Mouse (Mus musculus) intestine, embryonic 14.5 days (tissue): ENCODE data around the gene Reg2. TPM values are rescaled to one million over a fixed set of nuclear protein-coding genes. Genes with fewer than 3 reads are reported as not detected.

Experiments
- ATAC-seq: fragments of 200-750 bp; cut with Nextera tagmentation; replicated peaks from 2 replicates; pipeline ENCODE4 v1.8.0; 2017; ENCODE audit warnings: low read depth, moderate number of reproducible peaks, moderate TSS enrichment, moderate library complexity; ENCODE audit not compliant: low FRiP score, low TSS enrichment
- DNase-seq: peaks from one replicate; pipeline ENCODE4 v3.0.0-alpha.2; 2018; ENCODE audit warnings: low spot score
- H3K27ac ChIP-seq: fragments of 300-500 bp; sonication (generic); 2 replicates; pipeline ENCODE4 v1.5.1; 2014; ENCODE audit warnings: low read depth, mild to moderate bottlenecking, control low read depth
- H3K27me3 ChIP-seq: fragments of 300-500 bp; sonication (generic); replicated peaks from 2 replicates; pipeline ENCODE4 v1.6.1; 2014; ENCODE audit warnings: low read length, control low read depth; ENCODE audit not compliant: control insufficient read depth, insufficient read depth
- H3K36me3 ChIP-seq: fragments of 300-500 bp; sonication (generic); 2 replicates; pipeline ENCODE4 v1.6.1; 2014; ENCODE audit warnings: low read length, control low read depth; ENCODE audit not compliant: control insufficient read depth, insufficient read depth
- H3K4me1 ChIP-seq: fragments of 300-500 bp; sonication (generic); replicated peaks from 2 replicates; pipeline ENCODE4 v1.6.1; 2014; ENCODE audit warnings: low read length, control low read depth, mixed read lengths; ENCODE audit not compliant: control insufficient read depth, insufficient read depth
- H3K4me2 ChIP-seq: fragments of 300-500 bp; sonication (generic); 2 replicates; pipeline ENCODE4 v1.6.1; 2014; ENCODE audit warnings: low read length
- H3K4me3 ChIP-seq: fragments of 300-500 bp; sonication (generic); 2 replicates; pipeline ENCODE4 v1.5.1; 2014; ENCODE audit warnings: low read depth, low read length, control low read depth, mixed read lengths
- H3K9ac ChIP-seq: fragments of 300-500 bp; sonication (generic); 2 replicates; pipeline ENCODE4 v1.6.1; 2014; ENCODE audit warnings: mild to moderate bottlenecking, low read length
- H3K9me3 ChIP-seq: fragments of 300-500 bp; sonication (generic); 2 replicates; pipeline ENCODE4 v1.6.1; 2016; ENCODE audit warnings: low read length, control low read depth; ENCODE audit not compliant: control insufficient read depth
- WGBS: fragments of 180-500 bp; shearing (Covaris S2); extraction: QIAGEN DNeasy Blood & Tissue Kit; methylation state at CpG from one replicate; pipeline ENCODE4 v1.1.7; 2014; 5-methylcytosine and 5-hydroxymethylcytosine counted together
- polyA plus RNA-seq: library from polyadenylated mRNA; unstranded; fragments of >200 nt; fragmentation: Nextera tagmentation; extraction: Ambion mirVana; gene quantifications from 2 replicates; pipeline ENCODE4 v1.2.1, GENCODE M21; 2014

Reg2 gene
- polyA plus RNA-seq, 1 experiment from 2014 or later = not detected

DNA sequence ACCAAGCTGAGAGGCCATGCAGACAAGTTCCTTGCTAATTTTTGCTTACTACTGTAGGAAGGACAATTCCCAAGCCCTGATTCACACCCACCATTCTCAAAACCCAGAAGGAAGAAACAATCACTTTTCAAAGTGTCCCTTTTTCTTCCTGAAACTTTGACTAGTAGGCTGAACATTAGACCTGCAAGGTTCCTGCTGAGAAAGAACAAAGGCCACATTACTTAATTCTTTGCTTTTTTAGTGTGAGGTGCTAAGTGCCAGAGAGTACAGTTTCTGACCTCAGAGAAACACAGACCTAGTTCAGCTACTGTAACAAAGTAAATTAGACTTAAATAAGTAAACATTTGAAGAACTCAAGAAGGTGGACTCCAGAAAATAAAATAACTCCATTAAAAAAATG, 53.0 kb downstream of the Reg2 start:
- no peak overlapping the region for H3K27ac ChIP-seq
- ATAC-seq = no peak

DNA sequence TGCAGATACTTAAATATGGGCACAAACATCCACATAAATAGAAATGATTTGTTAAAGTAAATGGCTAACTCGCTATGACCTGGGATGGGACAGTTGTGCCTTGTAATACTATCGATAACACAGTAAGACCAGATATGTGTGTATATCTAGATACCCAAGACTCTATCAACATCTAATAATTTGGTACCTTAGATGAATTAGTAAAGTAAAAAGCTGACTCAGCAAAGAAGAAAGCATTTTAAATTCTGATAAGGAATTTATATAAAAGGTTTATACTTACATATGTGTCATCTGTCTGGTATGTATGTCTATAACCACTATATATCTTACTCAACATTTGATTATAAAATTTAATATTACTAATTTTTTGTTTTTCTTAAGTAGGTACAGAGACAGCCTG, 57.4 kb downstream of the Reg2 start:
- Histone ChIP-seq H3K9ac (no peak overlapping the region), H3K4me3 (no peak overlapping the region), H3K27ac (no peak overlapping the region), H3K4me1 (no peaks in the 10 kb centered on the region), H3K9me3 (no peaks in the 10 kb centered on the region), H3K27me3 (no peaks in the 10 kb centered on the region), H3K36me3 (no peaks in the 10 kb centered on the region), H3K4me2 (no peak overlapping the region)
- ATAC-seq (no peak), DNase-seq (no peak)
- 92% methylated on average over 2 of the region's 2 CpGs for WGBS

More for the DNA sequence above, 53.0 kb downstream of the Reg2 start:
- H3K4me3 ChIP-seq = no peak overlapping the region
- no peak for DNase-seq
- H3K4me2 ChIP-seq = no peak overlapping the region
- no peaks in the 10 kb centered on the region for H3K27me3 ChIP-seq
- H3K36me3 ChIP-seq = no peaks in the 10 kb centered on the region
- no peaks in the 10 kb centered on the region for H3K4me1 ChIP-seq
- no peaks in the 10 kb centered on the region for H3K9me3 ChIP-seq
- H3K9ac ChIP-seq = no peak overlapping the region

Other genes starting within 250 kb of the Reg2 start
- 1.2 and 1.6 TPM in 2 replicates for gene Reg3b, start 25.0 kb upstream of the Reg2 start, polyA plus RNA-seq
- not detected in 2 replicates for gene Reg3d, start 16.8 kb upstream of the Reg2 start, polyA plus RNA-seq
- not detected in 2 replicates for gene Reg3a, start 14.9 kb upstream of the Reg2 start, polyA plus RNA-seq
- gene Reg1, start 27.1 kb downstream of the Reg2 start, polyA plus RNA-seq = 6.5 TPM in 1 of 2 replicates, not detected in the other
- 0.40 TPM in 1 of 2 replicates, not detected in the other for gene Reg3g, start 73.2 kb downstream of the Reg2 start, polyA plus RNA-seq